Mouse (Mus musculus): ENCODE measurements around the gene F2rl2. TPM values are rescaled to one million over a fixed set of nuclear protein-coding genes. Genes with fewer than 3 reads are reported as not detected.

F2rl2 gene
- polyA plus RNA-seq, 1 experiment = 11.8 TPM

DNA sequence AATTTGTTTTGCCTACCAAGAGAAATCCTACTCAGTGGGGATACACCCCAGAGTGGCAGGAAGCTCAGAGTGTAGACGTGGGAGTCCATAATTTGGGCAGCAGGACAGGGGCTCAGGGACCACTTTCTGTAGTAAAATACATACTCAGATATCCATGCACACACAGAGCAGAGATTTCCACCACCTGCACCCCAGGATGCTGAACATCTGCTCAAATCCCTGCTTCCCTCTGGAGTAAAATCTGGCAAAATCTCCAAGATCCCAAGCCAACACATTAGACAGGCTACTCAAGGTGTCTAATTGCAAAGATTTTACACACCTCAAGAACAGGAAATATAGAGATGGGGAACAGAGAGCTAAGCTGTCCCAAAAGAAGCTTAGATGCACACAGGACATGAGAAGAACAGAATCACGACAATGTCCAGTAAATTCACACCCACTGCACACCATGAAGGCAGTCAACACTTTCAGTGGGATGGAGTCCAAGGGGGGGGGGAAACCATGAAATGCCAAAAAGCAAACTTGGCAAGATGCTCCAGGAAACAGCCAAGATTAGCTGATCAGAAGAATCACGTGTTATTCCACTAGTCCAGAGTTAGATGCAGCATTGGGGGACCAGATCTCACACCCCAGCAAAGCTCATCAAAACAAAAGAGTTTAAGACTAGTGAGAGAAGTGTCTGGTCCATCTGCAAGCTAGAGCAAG lies 17.8 kb downstream of the F2rl2 start:
- H3K27me3 ChIP-seq (ENCODE audit: control insufficient read depth, insufficient read depth, low read length) = no peaks in the 10 kb centered on the region
- 84% methylated on average over 3 of the region's 3 CpGs for WGBS
- no peaks in the 10 kb centered on the region for H3K36me3 ChIP-seq (ENCODE audit: control insufficient read depth, insufficient read depth, low read length)
- H3K4me3 ChIP-seq (ENCODE audit: extremely low read depth, insufficient read depth, insufficient read length) = no peak overlapping the region
- H3K27ac ChIP-seq (ENCODE audit: insufficient read depth, low read length) = no peak overlapping the region
- peaks cover 3% of the 10 kb centered on the region; the same call in 1 of the 2 replicates for H3K4me1 ChIP-seq (ENCODE audit: control insufficient read depth, insufficient read depth, insufficient read length)
- DNase-seq (ENCODE audit: low read depth in 1 of 2, low spot score in 2 of 2) = no peak
- TF ChIP-seq CTCF (IDR thresholded peaks at IDR 0.05; ENCODE audit: extremely low read depth, insufficient read depth, insufficient read length, insufficient replicate concordance) (no peak), POLR2A (IDR thresholded peaks at IDR 0.05; ENCODE audit: low read depth, low read length) (no peak)

GRCm38 (mm10) chr13:95715356-95715755 lies 18.7 kb downstream of the F2rl2 start:
- Histone ChIP-seq H3K4me1 (ENCODE audit: control insufficient read depth, insufficient read depth, insufficient read length) (peaks cover 3% of the 10 kb centered on the region; the same call in 1 of the 2 replicates), H3K27ac (ENCODE audit: insufficient read depth, low read length) (no peak overlapping the region), H3K36me3 (ENCODE audit: control insufficient read depth, insufficient read depth, low read length) (no peaks in the 10 kb centered on the region), H3K27me3 (ENCODE audit: control insufficient read depth, insufficient read depth, low read length) (no peaks in the 10 kb centered on the region), H3K4me3 (ENCODE audit: extremely low read depth, insufficient read depth, insufficient read length) (no peak overlapping the region)
- DNase-seq (ENCODE audit: low read depth in 1 of 2, low spot score in 2 of 2) = no peak
- TF ChIP-seq POLR2A (IDR thresholded peaks at IDR 0.05; ENCODE audit: low read depth, low read length) (no peak), CTCF (IDR thresholded peaks at IDR 0.05; ENCODE audit: extremely low read depth, insufficient read depth, insufficient read length, insufficient replicate concordance) (no peak)
- WGBS = 50% methylated on average over 4 of the region's 4 CpGs

- peak; percentile 31; the same call in 1 of the 2 replicates for TF ChIP-seq CTCF (IDR thresholded peaks at IDR 0.05; ENCODE audit: extremely low read depth, insufficient read depth, insufficient read length, insufficient replicate concordance)
- no peak for TF ChIP-seq POLR2A (IDR thresholded peaks at IDR 0.05; ENCODE audit: low read depth, low read length)
- Histone ChIP-seq H3K27me3 (ENCODE audit: control insufficient read depth, insufficient read depth, low read length) (no peaks in the 10 kb centered on the region), H3K4me1 (ENCODE audit: control insufficient read depth, insufficient read depth, insufficient read length) (no peaks in the 10 kb centered on the region; the same call in 1 of the 2 replicates), H3K4me3 (ENCODE audit: extremely low read depth, insufficient read depth, insufficient read length) (no peak overlapping the region), H3K27ac (ENCODE audit: insufficient read depth, low read length) (no peak overlapping the region), H3K36me3 (ENCODE audit: control insufficient read depth, insufficient read depth, low read length) (0 out of 2 replicates have a peak, but pooled peaks cover 2% of the 10 kb centered on the region)
- DNase-seq (ENCODE audit: low read depth in 1 of 2, low spot score in 2 of 2) = peak; percentile 35 to 42
- WGBS = 69% methylated on average over 14 of the region's 14 CpGs
Measured at GRCm38 (mm10) chr13:95719320-95720232, 22.9 kb downstream of the F2rl2 start.

DNA sequence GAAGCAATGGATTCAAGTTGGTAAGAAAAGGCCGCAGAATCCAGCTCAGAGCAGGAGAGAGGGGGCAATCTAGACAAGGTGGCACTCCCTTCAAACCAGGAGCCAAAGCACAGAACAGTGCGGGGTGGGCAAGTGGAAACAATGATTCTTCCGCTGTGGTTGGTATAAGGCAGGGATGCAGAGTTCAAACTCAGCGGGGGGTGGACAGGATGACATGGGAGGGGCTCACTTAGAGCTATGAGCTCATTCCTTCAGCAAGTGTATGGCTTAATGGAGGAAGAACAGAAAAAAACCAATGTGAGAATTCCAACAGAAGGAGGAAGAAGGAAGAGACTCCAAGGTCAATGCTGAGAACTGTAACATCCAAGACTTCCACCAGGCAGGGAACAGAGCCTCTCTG lies 33.8 kb downstream of the F2rl2 start:
- Histone ChIP-seq H3K36me3 (ENCODE audit: control insufficient read depth, insufficient read depth, low read length) (peaks cover 1% of the 10 kb centered on the region; the same call in 1 of the 2 replicates), H3K27ac (ENCODE audit: insufficient read depth, low read length) (no peak overlapping the region), H3K4me1 (ENCODE audit: control insufficient read depth, insufficient read depth, insufficient read length) (no peaks in the 10 kb centered on the region), H3K4me3 (ENCODE audit: extremely low read depth, insufficient read depth, insufficient read length) (no peak overlapping the region), H3K27me3 (ENCODE audit: control insufficient read depth, insufficient read depth, low read length) (no peaks in the 10 kb centered on the region)
- WGBS = 92% methylated on average over 4 of the region's 4 CpGs
- DNase-seq (ENCODE audit: low read depth in 1 of 2, low spot score in 2 of 2) = no peak
- TF ChIP-seq CTCF (IDR thresholded peaks at IDR 0.05; ENCODE audit: extremely low read depth, insufficient read depth, insufficient read length, insufficient replicate concordance) (no peak), POLR2A (IDR thresholded peaks at IDR 0.05; ENCODE audit: low read depth, low read length) (no peak)

DNA sequence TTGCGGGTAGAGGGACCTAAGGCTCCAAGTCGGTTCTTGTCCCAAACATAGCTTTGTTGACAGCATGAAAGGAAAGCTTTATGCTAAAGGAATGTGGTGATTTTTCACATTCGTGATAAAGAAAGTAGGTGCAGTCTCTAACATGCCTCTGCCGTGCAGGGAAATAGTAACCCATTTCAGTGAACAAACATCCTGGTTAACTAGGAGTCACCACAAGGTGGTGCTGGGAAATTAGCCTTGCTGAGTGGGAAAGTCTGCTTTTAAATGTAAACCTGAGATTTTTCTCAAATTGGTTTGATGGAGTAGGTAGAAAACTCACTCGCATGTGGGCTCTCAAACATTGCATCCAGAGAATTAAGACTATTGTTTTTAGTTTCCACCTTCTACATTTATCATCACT lies 43.0 kb downstream of the F2rl2 start:
- Histone ChIP-seq H3K27ac (ENCODE audit: insufficient read depth, low read length) (no peak overlapping the region), H3K27me3 (ENCODE audit: control insufficient read depth, insufficient read depth, low read length) (no peaks in the 10 kb centered on the region), H3K36me3 (ENCODE audit: control insufficient read depth, insufficient read depth, low read length) (no peaks in the 10 kb centered on the region), H3K4me3 (ENCODE audit: extremely low read depth, insufficient read depth, insufficient read length) (no peak overlapping the region), H3K4me1 (ENCODE audit: control insufficient read depth, insufficient read depth, insufficient read length) (no peaks in the 10 kb centered on the region)
- no peak for TF ChIP-seq CTCF (IDR thresholded peaks at IDR 0.05; ENCODE audit: extremely low read depth, insufficient read depth, insufficient read length, insufficient replicate concordance)
- TF ChIP-seq POLR2A (IDR thresholded peaks at IDR 0.05; ENCODE audit: low read depth, low read length) = no peak
- no peak for DNase-seq (ENCODE audit: low read depth in 1 of 2, low spot score in 2 of 2)
- 84% methylated on average over 5 of the region's 5 CpGs for WGBS

GRCm38 (mm10) chr13:95741813-95742689 lies 45.4 kb downstream of the F2rl2 start:
- 62% methylated on average over 11 of the region's 11 CpGs for WGBS

More at GRCm38 (mm10) chr13:95741813-95742689, 45.4 kb downstream of the F2rl2 start:
- Histone ChIP-seq H3K36me3 (ENCODE audit: control insufficient read depth, insufficient read depth, low read length) (no peaks in the 10 kb centered on the region), H3K27me3 (ENCODE audit: control insufficient read depth, insufficient read depth, low read length) (no peaks in the 10 kb centered on the region), H3K4me3 (ENCODE audit: extremely low read depth, insufficient read depth, insufficient read length) (no peak overlapping the region), H3K27ac (ENCODE audit: insufficient read depth, low read length) (no peak overlapping the region), H3K4me1 (ENCODE audit: control insufficient read depth, insufficient read depth, insufficient read length) (no peaks in the 10 kb centered on the region)
- no peak for TF ChIP-seq POLR2A (IDR thresholded peaks at IDR 0.05; ENCODE audit: low read depth, low read length)
- TF ChIP-seq CTCF (IDR thresholded peaks at IDR 0.05; ENCODE audit: extremely low read depth, insufficient read depth, insufficient read length, insufficient replicate concordance) = no peak
- DNase-seq (ENCODE audit: low read depth in 1 of 2, low spot score in 2 of 2) = no peak
